Mouse (Mus musculus): ENCODE data around the gene Iqgap3.

The Iqgap3 gene

GRCm38 (mm10) chr3:88148776-88149509 lies 67.2 kb downstream of the Iqgap3 start:
- in situ Hi-C loops (cut with MboI; ENCODE audit: low sequenced_read_pairs) = no loop called here

- in situ Hi-C loops (cut with MboI; ENCODE audit: low sequenced_read_pairs) = no loop called here
These were observed 67.8 kb downstream of the Iqgap3 start for GRCm38 (mm10) chr3:88149510-88149974.

- in situ Hi-C loops (cut with MboI; ENCODE audit: low sequenced_read_pairs) = no loop called here
These were observed 68.6 kb downstream of the Iqgap3 start for GRCm38 (mm10) chr3:88150061-88150998.

GRCm38 (mm10) chr3:88150999-88151364 lies 69.2 kb downstream of the Iqgap3 start:
- in situ Hi-C loops (cut with MboI; ENCODE audit: low sequenced_read_pairs) = no loop called here

GRCm38 (mm10) chr3:88152056-88152455 lies 70.3 kb downstream of the Iqgap3 start:
- in situ Hi-C loops (cut with MboI; ENCODE audit: low sequenced_read_pairs) = no loop called here

GRCm38 (mm10) chr3:88153290-88154011 lies 71.7 kb downstream of the Iqgap3 start:
- in situ Hi-C loops (cut with MboI; ENCODE audit: low sequenced_read_pairs) = no loop called here

GRCm38 (mm10) chr3:88154236-88154635 lies 72.5 kb downstream of the Iqgap3 start:
- in situ Hi-C loops (cut with MboI; ENCODE audit: low sequenced_read_pairs) = no loop called here

- in situ Hi-C loops (cut with MboI; ENCODE audit: low sequenced_read_pairs) = no loop called here
These were observed 75.0 kb downstream of the Iqgap3 start for GRCm38 (mm10) chr3:88156817-88157216.

- in situ Hi-C loops (cut with MboI; ENCODE audit: low sequenced_read_pairs) = no loop called here
These were observed 76.2 kb downstream of the Iqgap3 start for GRCm38 (mm10) chr3:88157771-88158597.

GRCm38 (mm10) chr3:88158991-88159390 lies 77.2 kb downstream of the Iqgap3 start:
- in situ Hi-C loops (cut with MboI; ENCODE audit: low sequenced_read_pairs) = no loop called here

GRCm38 (mm10) chr3:88160856-88161255 lies 79.1 kb downstream of the Iqgap3 start:
- in situ Hi-C loops (cut with MboI; ENCODE audit: low sequenced_read_pairs) = no loop called here

GRCm38 (mm10) chr3:88162259-88162658 lies 80.5 kb downstream of the Iqgap3 start:
- in situ Hi-C loops (cut with MboI; ENCODE audit: low sequenced_read_pairs) = no loop called here

- in situ Hi-C loops (cut with MboI; ENCODE audit: low sequenced_read_pairs) = no loop called here
These were observed 81.0 kb downstream of the Iqgap3 start for GRCm38 (mm10) chr3:88162811-88163210.

GRCm38 (mm10) chr3:88163847-88164246 lies 82.1 kb downstream of the Iqgap3 start:
- in situ Hi-C loops (cut with MboI; ENCODE audit: low sequenced_read_pairs) = no loop called here

- in situ Hi-C loops (cut with MboI; ENCODE audit: low sequenced_read_pairs) = no loop called here
These were observed 82.5 kb downstream of the Iqgap3 start for GRCm38 (mm10) chr3:88164263-88164662.

GRCm38 (mm10) chr3:88166056-88166455 lies 84.3 kb downstream of the Iqgap3 start:
- in situ Hi-C loops (cut with MboI; ENCODE audit: low sequenced_read_pairs) = no loop called here

- in situ Hi-C loops (cut with MboI; ENCODE audit: low sequenced_read_pairs) = no loop called here
These were observed 88.6 kb downstream of the Iqgap3 start for GRCm38 (mm10) chr3:88170361-88170760.
